ENCODE assay signal across 18 mouse cellular contexts in the genomic region with DNA sequence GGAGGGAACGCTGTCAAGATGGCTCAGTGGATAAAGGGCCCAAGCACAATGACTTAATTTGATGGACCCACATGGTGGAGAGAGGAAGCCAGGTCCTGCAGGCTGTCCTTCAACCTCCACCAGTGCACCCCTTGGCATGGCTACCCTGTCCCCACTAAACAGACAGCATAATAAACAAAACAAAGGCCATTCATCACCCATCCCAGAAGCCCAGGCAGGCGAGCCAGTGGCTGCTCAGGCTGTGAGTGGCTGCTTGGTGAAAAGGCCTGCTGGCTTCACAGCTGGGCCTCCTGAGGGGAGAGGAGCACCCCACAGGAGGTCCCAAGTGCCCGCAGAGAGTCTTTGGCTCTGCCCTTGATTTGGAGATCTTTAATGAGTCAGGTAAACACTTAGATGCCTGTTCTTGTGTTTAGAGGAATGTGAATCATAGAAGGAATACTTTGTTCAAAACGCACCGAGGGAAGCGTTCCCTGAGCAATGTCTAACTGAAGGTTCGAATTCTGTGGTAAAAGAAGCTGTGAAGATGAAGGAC. TPM values are rescaled to one million over a fixed set of nuclear protein-coding genes. Genes with fewer than 3 reads are reported as not detected.
DNase-seq lines count a peak whose midpoint lies in the region; ATAC-seq and TF ChIP-seq lines count a peak whose summit lies in the region.
"Had no signal": no experiment of that assay in that cellular context is flagged by ENCODE, and none has a peak within 500 bp of the region (broad histone marks: within the 10 kb centered on the region; RNA-seq: fewer than 3 reads in every experiment).

No protein-coding gene starts in this region.

- H3K4me1 ChIP-seq in hindbrain, embryonic 10.5 days (replicated peaks) = peaks cover 35% of the 10 kb centered on the region
- peaks cover 8% of the 10 kb centered on the region; the same call in 1 of the 2 replicates for H3K4me1 ChIP-seq in hindbrain, postnatal 0 days (ENCODE audit: insufficient read depth, low read length)
- peaks cover 19% of the 10 kb centered on the region; the same call in 1 of the 2 replicates for H3K4me1 ChIP-seq in lung, postnatal 0 days (ENCODE audit: insufficient read depth, low read depth, low read length)

- no peak overlapping the region for H3K4me3 ChIP-seq in hindbrain, embryonic 10.5 days
- no peak overlapping the region for H3K4me3 ChIP-seq in hindbrain, postnatal 0 days (ENCODE audit: low read length)
- H3K4me3 ChIP-seq in lung, postnatal 0 days (ENCODE audit: low read depth, low read length) = no peak overlapping the region
- H3K4me3 ChIP-seq: embryonic facial prominence, embryonic 12.5 days; heart, embryonic 12.5 days; left cerebral cortex, adult 2 months; limb, embryonic 12.5 days had no signal

- no peak overlapping the region for H3K9ac ChIP-seq in hindbrain, postnatal 0 days (replicated peaks; ENCODE audit: low read length)
- H3K9ac ChIP-seq in lung, postnatal 0 days (replicated peaks; ENCODE audit: low read depth) = no peak overlapping the region
- H3K9ac ChIP-seq: embryonic facial prominence, embryonic 12.5 days; heart, embryonic 12.5 days; limb, embryonic 12.5 days; lung, embryonic 14.5 days had no signal

- H3K4me2 ChIP-seq in hindbrain, postnatal 0 days (ENCODE audit: low read depth, low read length) = no peak overlapping the region
- no peak overlapping the region for H3K4me2 ChIP-seq in lung, postnatal 0 days (replicated peaks; ENCODE audit: low read depth, low read length)
- H3K4me2 ChIP-seq: embryonic facial prominence, embryonic 12.5 days; heart, embryonic 12.5 days; limb, embryonic 12.5 days; lung, embryonic 14.5 days had no signal

- ATAC-seq in hindbrain, postnatal 0 days = no peak
- ATAC-seq in lung, postnatal 0 days = peak; percentile 16; the same call in 1 of the 2 replicates
- ATAC-seq in megakaryocyte-erythroid progenitor cell, adult 5-6 weeks (replicated peaks; ENCODE audit: low FRiP score, low TSS enrichment, poor library complexity, severe bottlenecking) = peak; percentile 31
- ATAC-seq in inflammation-experienced regulatory T-cells, adult 6 months = no peak

- TF ChIP-seq EP300 in lung, postnatal 0 days (IDR thresholded peaks at IDR 0.05) = no peak

- H3K27ac ChIP-seq in hindbrain, embryonic 10.5 days = peak overlapping the region; percentile 59; the same call in 1 of the 2 replicates
- no peak overlapping the region for H3K27ac ChIP-seq in hindbrain, postnatal 0 days
- H3K27ac ChIP-seq in lung, postnatal 0 days (ENCODE audit: low read length) = peak overlapping the region; percentile 43
- H3K27ac ChIP-seq: embryonic facial prominence, embryonic 12.5 days; left cerebral cortex, adult 2 months; limb, embryonic 12.5 days had no signal

- TF ChIP-seq CTCF in hindbrain, postnatal 0 days (IDR thresholded peaks at IDR 0.05; ENCODE audit: low read depth) = no peak
- no peak for TF ChIP-seq CTCF in lung, postnatal 0 days (IDR thresholded peaks at IDR 0.05)

- DNase-seq in hindbrain, embryonic 10.5 days (ENCODE audit: low spot score) = no peak
- no peak for DNase-seq in hindbrain, postnatal 0 days (ENCODE audit: low spot score)
- peak; percentile 43 for DNase-seq in lung, postnatal 0 days (ENCODE audit: low spot score)
- DNase-seq in lung, postnatal 36 days = no peak
- DNase-seq in brain, adult 2 months (ENCODE audit: low read depth, low spot score) = peak; percentile 13
- DNase-seq in ovary, adult 18-20 months (ENCODE audit: low spot score) = no peak
- DNase-seq: adrenal gland, adult 2 months; cerebellum, adult 18-20 months; kidney, adult 18-20 months; kidney, postnatal 10 days; thymus, postnatal 36 days had no signal

- H3K27me3 ChIP-seq in hindbrain, embryonic 10.5 days (ENCODE audit: insufficient read depth, poor library complexity, severe bottlenecking) = no peaks in the 10 kb centered on the region
- no peaks in the 10 kb centered on the region for H3K27me3 ChIP-seq in hindbrain, postnatal 0 days (ENCODE audit: insufficient read depth, low read length)
- no peaks in the 10 kb centered on the region for H3K27me3 ChIP-seq in lung, postnatal 0 days (replicated peaks; ENCODE audit: insufficient read depth, low read length)
- H3K27me3 ChIP-seq: embryonic facial prominence, embryonic 12.5 days; heart, embryonic 12.5 days; limb, embryonic 12.5 days had no signal

- H3K9me3 ChIP-seq in hindbrain, embryonic 10.5 days = no peaks in the 10 kb centered on the region
- H3K9me3 ChIP-seq in hindbrain, postnatal 0 days (ENCODE audit: low read length) = no peaks in the 10 kb centered on the region
- H3K9me3 ChIP-seq in lung, postnatal 0 days (ENCODE audit: low read length) = no peaks in the 10 kb centered on the region
- H3K9me3 ChIP-seq: embryonic facial prominence, embryonic 12.5 days; heart, embryonic 12.5 days; limb, embryonic 12.5 days had no signal

- no peaks in the 10 kb centered on the region for H3K36me3 ChIP-seq in hindbrain, embryonic 10.5 days
- H3K36me3 ChIP-seq in hindbrain, postnatal 0 days (ENCODE audit: insufficient read depth, low read length) = no peaks in the 10 kb centered on the region
- no peaks in the 10 kb centered on the region for H3K36me3 ChIP-seq in lung, postnatal 0 days (ENCODE audit: insufficient read depth, low read length)
- H3K36me3 ChIP-seq: embryonic facial prominence, embryonic 12.5 days; limb, embryonic 12.5 days had no signal

- 17% methylated on average over 7 of the region's 7 CpGs for WGBS in hindbrain, embryonic 10.5 days
- WGBS in hindbrain, postnatal 0 days = 21% methylated on average over 7 of the region's 7 CpGs
- 39% methylated on average over 7 of the region's 7 CpGs for WGBS in lung, postnatal 0 days

RNA-seq across cellular contexts. Expression of a gene that starts 27.6 kb away (rescaled TPM):
- polyA plus RNA-seq in hindbrain, embryonic 10.5 days (2016; fragmentation: Nextera tagmentation; extraction: Ambion mirVana) = 26.0 and 30.2 TPM in 2 replicates
- total RNA-seq in hindbrain, postnatal 0 days (2014; rRNA removed) = 22.9 and 24.3 TPM in 2 replicates
- 7.6 and 8.2 TPM in 2 replicates for polyA plus RNA-seq in hindbrain, postnatal 0 days (2015; fragmentation: Nextera tagmentation; extraction: Ambion mirVana)
- polyA plus RNA-seq in lung, postnatal 0 days (2015; fragmentation: Nextera tagmentation; extraction: Ambion mirVana) = 10.2 and 11.7 TPM in 2 replicates
- 47.1 and 51.3 TPM in 2 replicates for total RNA-seq in megakaryocyte-erythroid progenitor cell, adult 5-6 weeks (2014; fragmentation: Nextera tagmentation)
- 26.9 and 49.6 TPM in 2 replicates for total RNA-seq in megakaryocyte-erythroid progenitor cell, adult 5-6 weeks (2017)
- polyA plus RNA-seq in inflammation-experienced regulatory T-cells, adult 6 months (2017; shearing (Covaris generic)) = 10 to 100 TPM; 24.7 to 30.0 (median 28.7) TPM

Comparison
In these comparisons a context has a peak if more than half of its experiments do, and no peak if none do; other contexts are left out.
1. DNase-seq: peak in lung, postnatal 0 days (single experiment) and brain, adult 2 months (single experiment); none in hindbrain, embryonic 10.5 days (single experiment), hindbrain, postnatal 0 days (single experiment), lung, postnatal 36 days (single experiment) and ovary, adult 18-20 months (single experiment).
2. ATAC-seq: peak in lung, postnatal 0 days (single experiment) and megakaryocyte-erythroid progenitor cell, adult 5-6 weeks (single experiment); none in hindbrain, postnatal 0 days (single experiment) and inflammation-experienced regulatory T-cells, adult 6 months (single experiment).